ENCODE assay signal across 11 mouse cellular contexts in the genomic region with DNA sequence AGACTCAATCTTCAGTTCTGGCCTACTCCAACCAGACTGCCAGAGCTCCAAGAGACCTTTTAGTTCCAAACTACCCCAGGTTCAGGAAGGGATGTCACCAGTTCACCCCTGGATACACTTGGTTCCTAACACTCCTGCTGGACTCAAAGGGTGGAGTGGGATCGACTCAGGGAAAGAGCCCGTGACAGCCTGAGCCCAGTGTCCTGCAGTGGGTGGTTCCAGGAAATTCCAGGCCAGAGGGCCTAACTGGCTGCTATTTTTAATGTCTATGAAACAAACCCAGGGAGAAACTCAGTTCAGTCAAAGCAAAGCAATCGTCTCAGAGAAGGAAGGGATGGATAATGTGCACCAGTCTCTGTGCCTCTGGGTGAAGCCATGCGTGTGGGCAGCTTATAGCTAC.
DNase-seq lines count a peak whose midpoint lies in the region; ATAC-seq lines count a peak whose summit lies in the region.
"Had no signal": no experiment of that assay in that cellular context is flagged by ENCODE, and none has a peak within 500 bp of the region (broad histone marks: within the 10 kb centered on the region; RNA-seq: fewer than 3 reads in every experiment).

No protein-coding gene starts in this region.

- DNase-seq in gastrocnemius, postnatal 25 days = peak; percentile 26
- no peak for DNase-seq in gastrocnemius, postnatal 10 days
- peak; percentile 99 for DNase-seq in heart, adult 11 months
- peak; percentile 45 for DNase-seq in kidney, adult 18-20 months
- DNase-seq in urinary bladder, postnatal 14 days (ENCODE audit: low spot score) = no peak
- no peak for DNase-seq in ovary, postnatal 10 days (ENCODE audit: low spot score)
- DNase-seq in liver = no peak
- DNase-seq: cerebellum, adult 11-12 months had no signal

- no peak overlapping the region for H3K4me2 ChIP-seq in lung, embryonic 15.5 days
- H3K4me2 ChIP-seq: midbrain, embryonic 12.5 days had no signal

- H3K36me3 ChIP-seq in lung, embryonic 15.5 days = no peaks in the 10 kb centered on the region
- H3K36me3 ChIP-seq: forebrain, embryonic 10.5 days; midbrain, embryonic 12.5 days had no signal

- H3K9me3 ChIP-seq in lung, embryonic 15.5 days = no peaks in the 10 kb centered on the region
- H3K9me3 ChIP-seq: forebrain, embryonic 10.5 days; midbrain, embryonic 12.5 days had no signal

- WGBS in lung, embryonic 15.5 days = 61% methylated on average over 4 of the region's 4 CpGs

- H3K4me3 ChIP-seq in lung, embryonic 15.5 days = no peak overlapping the region
- H3K4me3 ChIP-seq: forebrain, embryonic 10.5 days; midbrain, embryonic 12.5 days had no signal

- no peak overlapping the region for H3K9ac ChIP-seq in lung, embryonic 15.5 days
- H3K9ac ChIP-seq: midbrain, embryonic 12.5 days had no signal

- peak; percentile 55; the same call in 1 of the 2 replicates for ATAC-seq in lung, embryonic 15.5 days (ENCODE audit: borderline replicate concordance, extremely low read depth, low FRiP score, low TSS enrichment)

- H3K27ac ChIP-seq in lung, embryonic 15.5 days = peak overlapping the region; percentile 41; the same call in 1 of the 2 replicates
- H3K27ac ChIP-seq: forebrain, embryonic 10.5 days; midbrain, embryonic 12.5 days had no signal

- peaks cover 10% of the 10 kb centered on the region for H3K4me1 ChIP-seq in lung, embryonic 15.5 days
- H3K4me1 ChIP-seq: midbrain, embryonic 12.5 days had no signal

- no peaks in the 10 kb centered on the region for H3K27me3 ChIP-seq in lung, embryonic 15.5 days
- H3K27me3 ChIP-seq: midbrain, embryonic 12.5 days had no signal

Comparison
In these comparisons a context has a peak if more than half of its experiments do, and no peak if none do; other contexts are left out.
1. DNase-seq: peak in gastrocnemius, postnatal 25 days (single experiment), heart, adult 11 months (single experiment) and kidney, adult 18-20 months (single experiment); none in gastrocnemius, postnatal 10 days (single experiment), urinary bladder, postnatal 14 days (single experiment), ovary, postnatal 10 days (single experiment) and liver (single experiment).